Mouse (Mus musculus) c-Kit-positive CD71-positive TER-119-negative erythroid progenitor cells, embryonic 14.5 days (primary cell): Measurements from ENCODE around the gene Gm11567.
"Not testable (repeated sequence)": the region's sequence is repeated elsewhere in the genome, so short reads cannot be mapped to it uniquely, and the experiment has no call there.

Experiments used
- DNase-seq: peaks from one replicate; pipeline ENCODE4 v3.0.0-alpha.2; 2013; ENCODE audit warnings: low read depth

The Gm11567 gene

GRCm38 (mm10) chr11:99878887-99879286 is at the start of gene Gm11567:
Gene Gm11567 (plus strand): TSS chr11:99879187.
- not testable (repeated sequence) for DNase-seq

- no peak for DNase-seq
Observed at GRCm38 (mm10) chr11:99837966-99838365, 41.0 kb upstream of the Gm11567 start, which contains the start of gene 2300003K06Rik. Gene 2300003K06Rik (minus strand): TSS chr11:99838066.

- no peak for DNase-seq
Observed at GRCm38 (mm10) chr11:99842185-99842584, 36.8 kb upstream of the Gm11567 start.

- DNase-seq: no peak
Observed at GRCm38 (mm10) chr11:99846746-99847145, 32.2 kb upstream of the Gm11567 start.

- no peak for DNase-seq
Observed at GRCm38 (mm10) chr11:99851508-99851907, 27.5 kb upstream of the Gm11567 start, which contains the start of gene Krtap4-16. Gene Krtap4-16 (minus strand): TSS chr11:99851608.

- no peak for DNase-seq
Observed at GRCm38 (mm10) chr11:99854121-99854520, 24.9 kb upstream of the Gm11567 start.

GRCm38 (mm10) chr11:99857617-99858016 is 21.4 kb upstream of the Gm11567 start, which contains the start of gene Gm11568:
Gene Gm11568 (plus strand): TSS chr11:99857917.
- no peak for DNase-seq

- no peak for DNase-seq
Observed at GRCm38 (mm10) chr11:99858761-99859160, 20.2 kb upstream of the Gm11567 start.

GRCm38 (mm10) chr11:99864176-99864575 is 14.8 kb upstream of the Gm11567 start, which contains the start of gene Gm11559:
Gene Gm11559 (plus strand): TSS chr11:99864476.
- not testable (repeated sequence) for DNase-seq

- not testable (repeated sequence) for DNase-seq
Observed at GRCm38 (mm10) chr11:99873089-99873488, 5.9 kb upstream of the Gm11567 start, which contains the start of gene Krtap9-1. Gene Krtap9-1 (plus strand): TSS chr11:99873389.

- DNase-seq: no peak
Observed at GRCm38 (mm10) chr11:99907620-99908019, 28.6 kb downstream of the Gm11567 start, which contains the start of gene Krtap31-1. Gene Krtap31-1 (plus strand): TSS chr11:99907920.

GRCm38 (mm10) chr11:99914451-99914850 is 35.5 kb downstream of the Gm11567 start, which contains the start of gene Gm11565:
Gene Gm11565 (plus strand): TSS chr11:99914751.
- no peak for DNase-seq
